Mouse (Mus musculus): ENCODE measurements at regions not wholly inside any gene's neighbourhood (a gene's known extent, or its start where the extent isn't known, plus 50 kb on each side); places are given as distances from the start of the nearest gene placed in this dataset.
A peak's percentile ranks its signal among the peaks of the same experiment; 100 is the strongest.

- Histone ChIP-seq H3K9me3 (replicated peaks; ENCODE audit: control insufficient read depth, low read length) (no peaks in the 10 kb centered on the region), H3K9ac (ENCODE audit: low read depth, low read length) (no peak overlapping the region), H3K4me2 (ENCODE audit: low read depth, low read length) (no peak overlapping the region), H3K27ac (ENCODE audit: low read length) (no peak overlapping the region), H3K4me3 (ENCODE audit: low read depth, low read length) (no peak overlapping the region), H3K27me3 (ENCODE audit: control insufficient read depth, insufficient read depth, low read depth, low read length) (no peaks in the 10 kb centered on the region), H3K36me3 (ENCODE audit: control insufficient read depth, insufficient read depth) (no peaks in the 10 kb centered on the region), H3K4me1 (ENCODE audit: control insufficient read depth, low read depth, low read length) (no peaks in the 10 kb centered on the region)
- ATAC-seq (ENCODE audit: low read depth), result no peak
- 38% methylated on average over 4 of the region's 4 CpGs for WGBS (ENCODE audit: insufficient replicate concordance)
Measured at GRCm38 (mm10) chr1:157957506-157957905, 398.6 kb downstream of the Brinp2 start.

DNA sequence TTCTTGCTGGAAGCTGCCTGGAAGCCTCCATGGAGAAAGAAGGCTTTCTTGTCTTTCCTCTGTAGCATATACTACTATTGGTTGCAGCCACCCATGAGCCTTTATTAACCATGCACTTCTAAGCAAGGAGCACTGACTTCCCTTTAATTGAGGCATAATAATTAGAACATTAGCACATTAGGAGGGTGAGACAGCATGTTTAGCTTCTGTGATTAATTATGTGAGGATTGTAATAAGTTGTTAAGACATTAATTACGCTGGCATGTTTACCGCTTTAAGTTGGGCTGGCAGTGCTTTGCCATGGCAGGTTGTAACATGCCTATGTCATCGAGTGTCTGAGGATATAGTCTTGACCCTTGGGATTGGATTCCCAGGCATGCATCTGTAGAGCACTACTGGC, 391.7 kb downstream of the Brinp2 start:
- Histone ChIP-seq H3K9me3 (replicated peaks; ENCODE audit: control insufficient read depth, low read length) (no peaks in the 10 kb centered on the region), H3K27me3 (ENCODE audit: control insufficient read depth, insufficient read depth, low read depth, low read length) (no peaks in the 10 kb centered on the region), H3K9ac (ENCODE audit: low read depth, low read length) (no peak overlapping the region), H3K4me3 (ENCODE audit: low read depth, low read length) (no peak overlapping the region), H3K4me1 (ENCODE audit: control insufficient read depth, low read depth, low read length) (no peaks in the 10 kb centered on the region), H3K4me2 (ENCODE audit: low read depth, low read length) (no peak overlapping the region), H3K36me3 (ENCODE audit: control insufficient read depth, insufficient read depth) (no peaks in the 10 kb centered on the region), H3K27ac (ENCODE audit: low read length) (no peak overlapping the region)
- WGBS (ENCODE audit: insufficient replicate concordance), result 73% methylated on average over 3 of the region's 3 CpGs
- ATAC-seq (ENCODE audit: low read depth), result no peak

DNA sequence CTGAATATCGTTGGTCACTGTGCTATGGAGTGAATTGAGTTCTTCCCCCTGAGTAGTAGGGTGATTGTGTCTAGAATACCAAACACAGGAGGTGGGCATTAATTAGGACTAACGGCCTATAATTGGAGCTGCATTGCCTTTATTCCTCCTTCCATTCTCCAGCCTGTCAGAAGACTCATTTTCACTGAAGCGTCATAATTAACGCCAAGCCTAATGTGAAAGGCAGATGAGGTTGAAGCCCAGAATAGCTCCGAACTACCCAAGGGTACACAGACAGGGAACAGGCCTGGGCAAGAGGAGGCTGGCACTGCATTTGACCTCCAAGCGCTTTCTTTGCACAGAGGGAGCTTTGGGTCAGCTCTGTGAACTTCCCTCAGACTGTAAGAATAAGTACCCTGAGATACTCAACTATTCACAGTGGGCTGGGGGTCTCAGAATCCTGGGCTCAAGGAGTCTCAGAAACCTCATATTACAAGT, 386.5 kb downstream of the Brinp2 start:
- H3K9ac ChIP-seq (ENCODE audit: low read depth, low read length), result no peak overlapping the region
- no peak for ATAC-seq (ENCODE audit: low read depth)
- H3K27me3 ChIP-seq (ENCODE audit: control insufficient read depth, insufficient read depth, low read depth, low read length), result no peaks in the 10 kb centered on the region
- no peak overlapping the region for H3K4me3 ChIP-seq (ENCODE audit: low read depth, low read length)
- H3K9me3 ChIP-seq (replicated peaks; ENCODE audit: control insufficient read depth, low read length), result no peaks in the 10 kb centered on the region
- no peak overlapping the region for H3K4me2 ChIP-seq (ENCODE audit: low read depth, low read length)
- H3K36me3 ChIP-seq (ENCODE audit: control insufficient read depth, insufficient read depth), result no peaks in the 10 kb centered on the region
- H3K27ac ChIP-seq (ENCODE audit: low read length), result no peak overlapping the region
- H3K4me1 ChIP-seq (ENCODE audit: control insufficient read depth, low read depth, low read length), result no peaks in the 10 kb centered on the region
- 52% methylated on average over 6 of the region's 6 CpGs for WGBS (ENCODE audit: insufficient replicate concordance)

DNA sequence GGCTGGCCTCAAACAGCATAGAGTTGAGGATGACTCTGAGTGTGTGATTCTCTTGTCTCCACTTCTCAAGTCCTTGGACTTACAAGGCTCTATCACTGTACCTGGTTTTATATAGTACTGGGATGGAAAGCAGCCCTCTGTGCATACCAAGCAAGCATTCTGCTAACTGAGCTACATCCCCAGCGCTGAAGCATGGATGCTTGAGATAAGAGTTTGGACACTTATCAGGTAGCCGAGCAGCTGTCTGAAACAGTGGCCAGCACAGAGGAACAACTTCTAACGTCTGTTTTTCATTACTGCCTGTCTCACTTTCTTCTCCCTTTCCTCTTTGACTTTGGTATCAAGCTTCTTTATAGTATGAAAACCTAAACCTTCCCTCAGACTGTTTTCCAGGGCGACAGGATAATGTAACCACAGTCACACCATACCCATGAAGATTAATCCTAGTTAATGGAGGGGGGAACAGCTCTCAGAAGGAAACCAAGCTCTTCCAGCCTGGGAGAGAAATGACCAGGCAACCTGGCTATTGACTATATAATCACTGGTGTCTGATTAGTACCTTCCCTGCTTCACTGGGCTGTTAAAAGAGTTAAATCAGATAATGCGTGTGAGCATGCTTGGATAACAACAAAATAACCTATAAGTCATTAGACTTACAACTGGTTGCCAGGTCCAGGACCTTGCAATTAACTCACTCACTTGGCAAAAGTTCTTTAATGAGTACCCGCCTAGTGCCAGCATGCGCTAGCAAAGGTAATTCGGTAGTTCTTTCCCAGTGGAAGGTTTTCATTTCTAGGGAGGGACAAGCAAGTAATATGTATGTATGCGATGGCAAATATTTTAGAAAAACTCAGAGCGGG, 382.5 kb downstream of the Brinp2 start:
- no peaks in the 10 kb centered on the region for H3K4me1 ChIP-seq (ENCODE audit: control insufficient read depth, low read depth, low read length)
- H3K27ac ChIP-seq (ENCODE audit: low read length), result no peak overlapping the region
- no peaks in the 10 kb centered on the region for H3K36me3 ChIP-seq (ENCODE audit: control insufficient read depth, insufficient read depth)
- ATAC-seq (ENCODE audit: low read depth), result peak; percentile 56; the same call in 1 of the 2 replicates
- no peaks in the 10 kb centered on the region for H3K9me3 ChIP-seq (replicated peaks; ENCODE audit: control insufficient read depth, low read length)
- H3K4me3 ChIP-seq (ENCODE audit: low read depth, low read length), result no peak overlapping the region
- H3K9ac ChIP-seq (ENCODE audit: low read depth, low read length), result no peak overlapping the region
- no peaks in the 10 kb centered on the region for H3K27me3 ChIP-seq (ENCODE audit: control insufficient read depth, insufficient read depth, low read depth, low read length)
- 63% methylated on average over 10 of the region's 10 CpGs for WGBS (ENCODE audit: insufficient replicate concordance)
- H3K4me2 ChIP-seq (ENCODE audit: low read depth, low read length), result no peak overlapping the region

DNA sequence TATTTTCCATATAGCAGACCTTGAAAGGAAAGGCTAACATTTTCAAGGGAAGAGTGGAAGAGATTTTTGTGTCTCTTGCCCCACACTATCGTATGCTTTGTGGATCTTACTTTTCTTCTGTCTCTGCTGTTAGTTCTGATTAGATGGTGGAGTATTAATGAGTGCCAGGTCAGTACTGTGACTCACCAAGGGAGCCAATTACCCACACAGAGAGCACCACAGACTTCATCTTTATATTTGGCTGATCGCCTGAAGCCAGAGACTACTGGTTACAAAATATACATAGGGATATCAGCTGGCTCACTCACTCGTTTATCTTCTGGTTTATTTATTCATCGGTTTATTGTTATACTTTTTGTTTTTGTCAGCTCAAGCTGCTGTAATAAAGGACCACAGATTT, 381.5 kb downstream of the Brinp2 start:
- H3K36me3 ChIP-seq (ENCODE audit: control insufficient read depth, insufficient read depth), result no peaks in the 10 kb centered on the region
- no peak overlapping the region for H3K4me2 ChIP-seq (ENCODE audit: low read depth, low read length)
- ATAC-seq (ENCODE audit: low read depth), result no peak
- no peaks in the 10 kb centered on the region for H3K4me1 ChIP-seq (ENCODE audit: control insufficient read depth, low read depth, low read length)
- no peak overlapping the region for H3K9ac ChIP-seq (ENCODE audit: low read depth, low read length)
- no peaks in the 10 kb centered on the region for H3K9me3 ChIP-seq (replicated peaks; ENCODE audit: control insufficient read depth, low read length)
- no peaks in the 10 kb centered on the region for H3K27me3 ChIP-seq (ENCODE audit: control insufficient read depth, insufficient read depth, low read depth, low read length)
- 54% methylated on average over 4 of the region's 4 CpGs for WGBS (ENCODE audit: insufficient replicate concordance)
- no peak overlapping the region for H3K4me3 ChIP-seq (ENCODE audit: low read depth, low read length)
- no peak overlapping the region for H3K27ac ChIP-seq (ENCODE audit: low read length)

GRCm38 (mm10) chr1:158019161-158019560, 337.0 kb downstream of the Brinp2 start:
- Histone ChIP-seq H3K9me3 (replicated peaks; ENCODE audit: control insufficient read depth, low read length) (no peaks in the 10 kb centered on the region), H3K36me3 (ENCODE audit: control insufficient read depth, insufficient read depth) (no peaks in the 10 kb centered on the region), H3K9ac (ENCODE audit: low read depth, low read length) (no peak overlapping the region), H3K4me2 (ENCODE audit: low read depth, low read length) (no peak overlapping the region), H3K27me3 (ENCODE audit: control insufficient read depth, insufficient read depth, low read depth, low read length) (no peaks in the 10 kb centered on the region), H3K27ac (ENCODE audit: low read length) (no peak overlapping the region), H3K4me1 (ENCODE audit: control insufficient read depth, low read depth, low read length) (no peaks in the 10 kb centered on the region), H3K4me3 (ENCODE audit: low read depth, low read length) (no peak overlapping the region)
- 28% methylated on average over 7 of the region's 7 CpGs for WGBS (ENCODE audit: insufficient replicate concordance)
- no peak for ATAC-seq (ENCODE audit: low read depth)

GRCm38 (mm10) chr1:158039756-158040155, 316.4 kb downstream of the Brinp2 start:
- no peaks in the 10 kb centered on the region for H3K9me3 ChIP-seq (replicated peaks; ENCODE audit: control insufficient read depth, low read length)
- 15% methylated on average over 2 of the region's 2 CpGs for WGBS (ENCODE audit: insufficient replicate concordance)
- no peak for ATAC-seq (ENCODE audit: low read depth)
- H3K27ac ChIP-seq (ENCODE audit: low read length), result no peak overlapping the region
- no peak overlapping the region for H3K4me3 ChIP-seq (ENCODE audit: low read depth, low read length)
- no peak overlapping the region for H3K4me2 ChIP-seq (ENCODE audit: low read depth, low read length)
- no peaks in the 10 kb centered on the region for H3K27me3 ChIP-seq (ENCODE audit: control insufficient read depth, insufficient read depth, low read depth, low read length)
- H3K4me1 ChIP-seq (ENCODE audit: control insufficient read depth, low read depth, low read length), result no peaks in the 10 kb centered on the region
- H3K9ac ChIP-seq (ENCODE audit: low read depth, low read length), result no peak overlapping the region
- no peaks in the 10 kb centered on the region for H3K36me3 ChIP-seq (ENCODE audit: control insufficient read depth, insufficient read depth)

DNA sequence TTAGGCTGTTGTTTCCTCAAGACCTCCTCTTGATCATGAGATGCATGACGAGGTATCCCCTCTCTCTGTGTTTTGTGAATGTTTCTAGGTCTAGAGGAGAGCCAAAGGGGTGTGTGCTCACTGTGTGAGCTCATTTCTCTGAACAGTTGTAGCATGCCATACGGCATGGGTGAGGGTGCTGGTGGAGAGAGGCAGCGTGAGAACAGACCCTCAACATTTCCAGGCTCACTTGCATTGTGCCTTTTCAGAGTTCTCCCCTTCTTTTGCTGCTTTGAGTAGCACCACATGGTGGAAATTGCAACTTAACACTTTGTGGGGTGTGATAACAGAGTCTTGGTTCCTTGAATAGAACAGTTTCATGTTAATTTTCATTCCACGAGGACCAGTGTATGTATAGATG, 315.8 kb downstream of the Brinp2 start:
- Histone ChIP-seq H3K4me2 (ENCODE audit: low read depth, low read length) (no peak overlapping the region), H3K36me3 (ENCODE audit: control insufficient read depth, insufficient read depth) (no peaks in the 10 kb centered on the region), H3K9me3 (replicated peaks; ENCODE audit: control insufficient read depth, low read length) (no peaks in the 10 kb centered on the region), H3K4me3 (ENCODE audit: low read depth, low read length) (no peak overlapping the region), H3K4me1 (ENCODE audit: control insufficient read depth, low read depth, low read length) (no peaks in the 10 kb centered on the region), H3K9ac (ENCODE audit: low read depth, low read length) (no peak overlapping the region), H3K27me3 (ENCODE audit: control insufficient read depth, insufficient read depth, low read depth, low read length) (no peaks in the 10 kb centered on the region), H3K27ac (ENCODE audit: low read length) (no peak overlapping the region)
- ATAC-seq (ENCODE audit: low read depth), result no peak
- 42% methylated on average over 4 of the region's 4 CpGs for WGBS (ENCODE audit: insufficient replicate concordance)

DNA sequence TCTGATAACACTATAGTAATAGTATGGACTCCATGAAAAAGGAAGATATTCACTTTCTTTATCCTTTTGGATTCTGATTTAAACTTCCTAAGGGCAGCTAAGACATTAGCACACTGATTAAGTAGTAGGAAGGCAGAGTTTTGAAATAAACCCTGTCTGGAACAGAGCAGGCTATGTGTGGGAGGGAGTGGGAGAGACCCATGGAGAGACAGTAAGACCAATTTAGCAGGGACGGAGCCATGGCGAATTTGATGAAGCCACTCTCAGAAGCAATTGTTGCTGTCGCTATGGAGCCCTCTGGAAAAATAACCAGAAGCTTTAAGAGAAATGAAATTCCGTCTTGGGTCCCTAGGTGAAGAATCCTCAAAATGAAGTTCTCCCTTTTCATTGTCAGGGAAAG, 303.5 kb downstream of the Brinp2 start:
- Histone ChIP-seq H3K4me3 (ENCODE audit: low read depth, low read length) (no peak overlapping the region), H3K9ac (ENCODE audit: low read depth, low read length) (no peak overlapping the region), H3K27ac (ENCODE audit: low read length) (no peak overlapping the region), H3K27me3 (ENCODE audit: control insufficient read depth, insufficient read depth, low read depth, low read length) (no peaks in the 10 kb centered on the region), H3K4me2 (ENCODE audit: low read depth, low read length) (no peak overlapping the region), H3K9me3 (replicated peaks; ENCODE audit: control insufficient read depth, low read length) (no peaks in the 10 kb centered on the region; the same call in 1 of the 2 replicates), H3K36me3 (ENCODE audit: control insufficient read depth, insufficient read depth) (no peaks in the 10 kb centered on the region), H3K4me1 (ENCODE audit: control insufficient read depth, low read depth, low read length) (no peaks in the 10 kb centered on the region)
- WGBS (ENCODE audit: insufficient replicate concordance), result 53% methylated on average over 4 of the region's 4 CpGs
- ATAC-seq (ENCODE audit: low read depth), result no peak

Data from liver, embryonic 16.5 days (tissue).